ENCODE assay signal across 1 mouse cellular context in the genomic region with DNA sequence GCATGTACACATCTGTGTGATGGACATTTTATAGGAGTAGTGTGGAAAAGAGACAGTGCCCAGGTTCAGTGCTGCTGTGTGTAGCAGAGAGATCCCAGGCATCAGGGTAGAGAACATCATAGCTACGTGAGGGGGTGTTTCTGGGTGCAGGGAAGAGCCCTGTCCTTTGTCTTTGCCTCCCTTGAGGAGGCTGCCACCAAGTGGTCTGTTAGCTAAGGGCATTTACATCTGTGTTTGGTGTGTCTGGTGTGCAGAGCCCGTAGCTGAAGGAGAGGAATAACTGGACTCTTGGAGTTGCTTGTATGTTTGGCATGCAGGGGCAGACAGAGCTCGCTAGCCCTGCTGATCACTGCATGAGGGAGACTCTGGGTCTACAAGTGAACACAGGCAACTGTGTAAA.
TF ChIP-seq lines count a peak whose summit lies in the region.

No protein-coding gene starts in this region.

TF ChIP-seq in CH12.LX, 34 proteins besides CTCF, POLR2A, EP300 and RAD21 (continued from another document):
- TF ChIP-seq HCFC1 (IDR thresholded peaks at IDR 0.05; ENCODE audit: low read depth, low read length) = no peak
- peak; percentile 58 for TF ChIP-seq SMC3 (IDR thresholded peaks at IDR 0.05; ENCODE audit: low read depth, low read length)
- TF ChIP-seq NELFE (IDR thresholded peaks at IDR 0.05; ENCODE audit: low read depth, low read length) = no peak
- no peak for TF ChIP-seq ZNF384 (IDR thresholded peaks at IDR 0.05; ENCODE audit: low read depth, low read length)
- no peak for TF ChIP-seq CHD1 (IDR thresholded peaks at IDR 0.05; ENCODE audit: low read depth, low read length)
- no peak for TF ChIP-seq E2F4 (IDR thresholded peaks at IDR 0.05; ENCODE audit: insufficient replicate concordance, low read depth, low read length)
